Mouse (Mus musculus) lung, adult 2 months (tissue): ENCODE results near the gene Pla2g6.

Experiments used
- CTCF ChIP-seq: fragments of 200-500 bp; IDR thresholded peaks from 2 replicates; pipeline ENCODE4 v1.5.1; 2011; ENCODE audit warnings: mild to moderate bottlenecking, low read length, control low read depth; ENCODE audit not compliant: insufficient read depth
- POLR2A ChIP-seq: fragments of 200-500 bp; IDR thresholded peaks from 2 replicates; pipeline ENCODE4 v1.6.1; 2011; ENCODE audit warnings: low read depth, mild to moderate bottlenecking, control low read depth, low read length, borderline replicate concordance; ENCODE audit errors: extremely low read depth

GRCm38 (mm10) chr15:79348651-79349050, 20.5 kb upstream of the Pla2g6 start:
- TF ChIP-seq CTCF (no peak), POLR2A (no peak)
